In genomic region chr10:17102065-17102464, GRCm38 (mm10) we compare ENCODE assay signal across 14 mouse cellular contexts.
A peak's percentile ranks its signal among the peaks of the same experiment; 100 is the strongest.
DNase-seq lines count a peak whose midpoint lies in the region; ATAC-seq lines count a peak whose summit lies in the region.
"Had no signal": no experiment of that assay in that cellular context is flagged by ENCODE, and none has a peak within 500 bp of the region (broad histone marks: within the 10 kb centered on the region; RNA-seq: fewer than 3 reads in every experiment).

No protein-coding gene starts in this region.

- H3K27me3 ChIP-seq in intestine, embryonic 16.5 days (replicated peaks; ENCODE audit: control insufficient read depth, insufficient read depth, low read length) = no peaks in the 10 kb centered on the region
- H3K27me3 ChIP-seq in intestine, embryonic 15.5 days (replicated peaks) = no peaks in the 10 kb centered on the region
- H3K27me3 ChIP-seq: limb, embryonic 15.5 days had no signal

- 0 out of 2 replicates have a peak overlapping the region, but pooled peaks have one; percentile 37 for H3K27ac ChIP-seq in intestine, embryonic 16.5 days (ENCODE audit: low read length)
- no peak overlapping the region for H3K27ac ChIP-seq in intestine, embryonic 15.5 days
- H3K27ac ChIP-seq: heart, adult 2 months; limb, embryonic 15.5 days had no signal

- H3K4me1 ChIP-seq in intestine, embryonic 16.5 days (ENCODE audit: control insufficient read depth, insufficient read depth, low read length) = 0 out of 2 replicates have a peak, but pooled peaks cover 2% of the 10 kb centered on the region
- 0 out of 2 replicates have a peak, but pooled peaks cover 3% of the 10 kb centered on the region for H3K4me1 ChIP-seq in intestine, embryonic 15.5 days (replicated peaks)

- no peaks in the 10 kb centered on the region for H3K9me3 ChIP-seq in intestine, embryonic 16.5 days (ENCODE audit: control insufficient read depth, low read length)
- no peaks in the 10 kb centered on the region for H3K9me3 ChIP-seq in intestine, embryonic 15.5 days
- H3K9me3 ChIP-seq: limb, embryonic 15.5 days had no signal

- no peak overlapping the region for H3K4me3 ChIP-seq in intestine, embryonic 16.5 days (ENCODE audit: low read length)
- H3K4me3 ChIP-seq in intestine, embryonic 15.5 days (replicated peaks) = no peak overlapping the region
- H3K4me3 ChIP-seq: heart, adult 2 months; limb, embryonic 15.5 days had no signal

- no peak for ATAC-seq in intestine, embryonic 16.5 days
- no peak for ATAC-seq in intestine, embryonic 15.5 days
- ATAC-seq: inflammation-experienced regulatory T-cells, adult 6 months; lung, postnatal 0 days had no signal

- 17% methylated on average over 1 of the region's 1 CpGs for WGBS in intestine, embryonic 16.5 days
- 23% methylated on average over 1 of the region's 1 CpGs for WGBS in intestine, embryonic 15.5 days

- DNase-seq in R1 (ENCODE audit: low read depth, low spot score) = peak; percentile 5
- DNase-seq in embryo, embryonic 9.5 days (ENCODE audit: extremely low spot score) = peak; percentile 49
- DNase-seq in hindlimb bud, embryonic 11.5 days (ENCODE audit: extremely low spot score, low read depth, low spot score) = peak; percentile 49
- no peak for DNase-seq in left cerebral cortex, postnatal 36 days (ENCODE audit: low spot score in 2 of 2)
- no peak for DNase-seq in spleen, postnatal 36 days (ENCODE audit: low spot score in 2 of 2)
- DNase-seq in adrenal gland, adult 18-20 months (ENCODE audit: low spot score in 2 of 2) = no peak
- DNase-seq: adrenal gland, adult 2 months; heart, adult 2 months; thymus, adult 18-20 months had no signal

- no peaks in the 10 kb centered on the region for H3K36me3 ChIP-seq in intestine, embryonic 16.5 days (ENCODE audit: control insufficient read depth, insufficient read depth, low read length)
- no peaks in the 10 kb centered on the region for H3K36me3 ChIP-seq in intestine, embryonic 15.5 days
- H3K36me3 ChIP-seq: limb, embryonic 15.5 days had no signal

- no peak overlapping the region for H3K9ac ChIP-seq in intestine, embryonic 16.5 days (ENCODE audit: low read depth, low read length)
- no peak overlapping the region for H3K9ac ChIP-seq in intestine, embryonic 15.5 days
- H3K9ac ChIP-seq: limb, embryonic 15.5 days had no signal

- intact Hi-C loops in left cerebral cortex, postnatal 36 days (cut with DNase I) = no loop called here

- H3K4me2 ChIP-seq in intestine, embryonic 16.5 days (ENCODE audit: low read depth, low read length) = no peak overlapping the region
- no peak overlapping the region for H3K4me2 ChIP-seq in intestine, embryonic 15.5 days (replicated peaks)
- H3K4me2 ChIP-seq: limb, embryonic 15.5 days had no signal

Comparison
In these comparisons a context has a peak if more than half of its experiments do, and no peak if none do; other contexts are left out.
1. DNase-seq: peak in R1 (single experiment), embryo, embryonic 9.5 days (single experiment) and hindlimb bud, embryonic 11.5 days (single experiment); none in left cerebral cortex, postnatal 36 days (0 of 2), spleen, postnatal 36 days (0 of 2) and adrenal gland, adult 18-20 months (0 of 2).